Mouse (Mus musculus): ENCODE data around the gene Myog.

Myog gene

GRCm38 (mm10) chr1:134285458-134286120, 4.2 kb upstream of the Myog start:
- no peak for DNase-seq

GRCm38 (mm10) chr1:134288239-134288638, 1.6 kb upstream of the Myog start:
- no peak for DNase-seq

- no peak for DNase-seq
Measured at GRCm38 (mm10) chr1:134290300-134290699, 511 bp downstream of the Myog start.

GRCm38 (mm10) chr1:134290909-134291308, 1.1 kb downstream of the Myog start:
- no peak for DNase-seq

GRCm38 (mm10) chr1:134291555-134291954, 1.8 kb downstream of the Myog start:
- no peak for DNase-seq

DNA sequence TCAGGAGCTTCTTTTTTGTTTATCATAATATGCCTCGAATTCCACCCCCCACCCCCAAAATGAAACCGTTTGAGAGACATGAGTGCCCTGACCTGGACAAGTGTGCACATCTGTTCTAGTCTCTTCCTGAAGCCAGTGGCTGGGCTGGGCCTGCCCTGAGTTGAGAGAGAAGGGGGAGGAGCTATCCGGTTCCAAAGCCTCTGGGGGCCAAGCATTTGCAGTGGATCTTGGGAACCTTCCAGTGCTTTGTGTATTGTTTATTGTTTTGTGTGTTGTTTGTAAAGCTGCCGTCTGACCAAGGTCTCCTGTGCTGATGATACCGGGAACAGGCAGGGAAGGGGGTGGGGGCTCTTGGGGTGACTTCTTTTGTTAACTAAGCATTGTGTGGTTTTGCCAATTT, 2.3 kb downstream of the Myog start:
- peak; percentile 97 for DNase-seq

- no peak for DNase-seq
Measured at GRCm38 (mm10) chr1:134292601-134293000, 2.8 kb downstream of the Myog start.

GRCm38 (mm10) chr1:134293276-134293675, 3.5 kb downstream of the Myog start:
- no peak for DNase-seq

GRCm38 (mm10) chr1:134293738-134294604, 4.2 kb downstream of the Myog start:
- no peak for DNase-seq

DNA sequence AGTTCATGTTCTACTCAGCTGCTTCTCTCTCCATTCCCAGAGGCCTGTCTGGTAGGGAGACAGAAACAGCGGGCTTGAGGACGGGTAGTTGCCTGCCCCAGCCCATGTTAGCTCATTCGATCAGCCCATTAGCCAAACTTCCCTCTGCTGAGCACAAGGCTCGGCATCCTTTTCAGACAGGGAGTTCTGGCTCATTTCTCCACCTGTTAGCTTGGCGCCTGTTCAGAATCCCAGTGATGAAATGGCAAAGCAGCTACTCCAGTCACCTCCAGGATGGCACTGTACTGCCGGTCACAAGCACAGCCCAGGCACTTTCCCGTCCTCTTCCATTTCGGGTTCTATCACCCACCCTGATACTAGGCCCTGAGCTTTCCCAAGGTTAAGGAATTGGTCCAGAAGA, 7.5 kb downstream of the Myog start:
- DNase-seq: no peak

- DNase-seq: peak; percentile 95
Measured at GRCm38 (mm10) chr1:134298636-134299411, 9.0 kb downstream of the Myog start.

- DNase-seq: peak; percentile 99
Measured at GRCm38 (mm10) chr1:134302568-134303238, 12.9 kb downstream of the Myog start.

GRCm38 (mm10) chr1:134304940-134305339, 15.2 kb downstream of the Myog start:
- no peak for DNase-seq

- DNase-seq: no peak
Measured at GRCm38 (mm10) chr1:134307409-134307808, 17.6 kb downstream of the Myog start.

DNA sequence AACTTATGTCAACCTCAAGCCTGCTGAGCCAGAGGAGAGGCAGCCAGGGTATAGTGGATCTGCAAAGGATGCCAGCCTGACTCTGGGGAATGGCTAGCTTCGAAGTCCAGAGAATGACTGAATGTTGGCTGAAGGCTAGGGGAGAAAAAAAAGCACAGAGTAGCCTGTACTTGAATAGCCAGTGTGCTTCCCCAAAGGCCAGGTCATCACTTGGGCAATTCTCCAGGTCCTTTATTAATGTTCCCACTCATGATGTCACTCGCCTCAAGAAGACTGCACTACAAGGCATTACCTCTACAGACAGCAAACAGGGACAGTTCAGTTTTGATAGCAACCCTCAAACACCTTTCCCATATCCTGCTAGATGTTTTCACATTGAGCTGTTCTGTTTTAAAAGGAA, 20.5 kb downstream of the Myog start:
- no peak for DNase-seq

GRCm38 (mm10) chr1:134310729-134311128, 20.9 kb downstream of the Myog start:
- no peak for DNase-seq

- no peak for DNase-seq
Measured at GRCm38 (mm10) chr1:134311760-134312159, 22.0 kb downstream of the Myog start.

GRCm38 (mm10) chr1:134315181-134315580, 25.4 kb downstream of the Myog start:
- DNase-seq: no peak

DNA sequence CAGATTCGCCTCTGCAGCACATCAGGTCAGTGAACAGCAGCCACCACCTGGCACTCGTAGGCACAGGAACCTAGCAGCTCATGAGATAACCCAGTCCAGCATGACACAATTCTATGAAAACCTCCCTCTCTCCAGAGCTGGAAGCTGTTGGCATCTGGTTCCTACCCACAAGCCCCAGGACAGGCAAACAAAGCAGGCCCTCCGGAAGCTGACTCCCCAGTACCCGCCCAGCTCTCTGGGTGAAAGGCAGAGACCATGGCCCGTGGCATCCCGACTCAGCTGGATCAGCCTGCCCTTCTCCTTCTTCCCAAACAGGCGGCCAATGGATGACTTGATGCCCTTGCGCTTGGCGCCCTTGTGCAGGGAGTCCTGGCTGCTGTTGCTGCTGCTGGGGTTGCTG, 26.6 kb downstream of the Myog start:
- DNase-seq: no peak

- DNase-seq: no peak
Measured at GRCm38 (mm10) chr1:134318261-134318660, 28.5 kb downstream of the Myog start.

DNA sequence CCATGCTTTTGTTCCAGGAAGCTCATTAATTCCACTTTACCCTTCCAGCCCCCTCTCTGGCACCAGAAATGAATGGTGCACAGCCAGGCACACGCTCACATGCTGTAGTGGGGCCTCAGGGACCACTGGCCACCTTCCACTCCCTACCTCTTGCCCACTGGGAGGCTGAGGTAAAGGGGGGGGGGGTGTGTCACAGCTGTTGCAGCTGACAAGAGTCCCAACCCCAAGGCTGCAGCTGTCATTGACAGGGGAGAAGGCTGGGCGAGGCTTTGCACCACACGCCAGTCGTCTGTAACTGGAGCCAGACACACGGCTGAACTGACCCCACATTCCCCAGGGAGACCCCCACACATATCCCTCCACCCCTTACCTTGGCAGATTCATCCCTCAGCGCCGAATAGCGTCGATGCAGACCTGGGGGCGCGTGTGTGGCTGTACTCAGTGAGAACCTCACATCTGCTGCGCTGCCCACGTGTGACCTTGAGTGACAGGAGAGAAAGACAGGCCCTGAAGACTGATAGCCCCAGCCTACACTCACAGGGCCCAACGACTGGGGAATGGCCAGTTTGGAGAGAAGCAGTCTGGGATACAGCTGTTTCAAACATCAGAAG, 31.0 kb downstream of the Myog start:
- DNase-seq: no peak

- DNase-seq: peak; percentile 94
Measured at GRCm38 (mm10) chr1:134322591-134322990, 32.8 kb downstream of the Myog start.
